Mouse (Mus musculus): Measurements from ENCODE around the gene Igfbp4.
A peak's percentile ranks its signal among the peaks of the same experiment; 100 is the strongest.

Igfbp4 gene

DNA sequence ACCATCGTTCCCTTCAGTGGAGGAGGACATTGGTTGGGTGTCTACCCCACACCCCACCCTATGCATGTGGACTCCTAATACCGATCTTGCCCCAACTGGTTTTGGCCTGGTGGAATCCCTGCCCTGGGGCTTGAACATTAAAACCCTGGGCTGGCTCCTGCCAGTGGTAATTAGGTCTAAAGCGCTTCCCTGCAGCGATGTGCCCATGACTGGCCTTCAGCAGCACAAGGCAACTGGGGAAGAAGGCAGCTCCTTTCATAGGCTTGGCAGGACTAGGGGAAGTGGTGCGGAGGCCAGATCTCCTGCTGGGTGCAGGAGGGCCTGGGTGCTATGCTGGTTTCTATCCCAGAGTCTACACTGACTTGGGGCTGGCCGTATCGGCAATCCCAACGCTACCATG lies 42.5 kb downstream of the Igfbp4 start:
- DNase-seq: no peak

GRCm38 (mm10) chr11:99084366-99084765 lies 43.3 kb downstream of the Igfbp4 start:
- no peak for DNase-seq

GRCm38 (mm10) chr11:99088486-99088885 lies 47.4 kb downstream of the Igfbp4 start:
- DNase-seq: no peak

DNA sequence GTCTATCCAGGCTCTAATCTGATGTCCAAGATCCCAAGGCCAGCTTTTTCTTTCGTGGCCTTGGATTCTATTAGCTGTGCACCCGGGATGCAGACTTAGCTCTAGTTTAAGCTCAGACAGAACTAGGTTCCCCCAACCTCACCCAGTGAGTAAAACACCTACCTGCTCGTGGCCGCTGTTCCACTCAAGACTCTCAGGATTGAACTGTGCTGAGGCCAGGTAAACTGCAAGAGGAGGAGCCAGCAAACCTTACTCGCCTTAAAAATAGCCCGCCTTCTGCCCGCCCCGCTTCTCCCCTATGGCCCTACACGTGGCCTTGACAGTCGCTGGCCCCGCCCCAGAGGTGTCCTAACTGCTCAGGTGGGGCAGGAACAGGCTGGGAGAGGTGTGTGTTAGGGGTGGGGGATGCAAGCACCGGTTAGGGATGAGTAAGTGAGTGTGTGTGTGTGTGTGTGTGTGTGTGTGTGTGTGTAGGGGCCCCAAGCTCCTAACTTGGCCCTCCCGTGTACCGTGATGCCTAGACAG lies 48.1 kb downstream of the Igfbp4 start, which contains the start of gene Tns4:
Gene Tns4 (minus strand): TSS at position 230 of the 525 bp plus-strand sequence.
- DNase-seq: no peak

GRCm38 (mm10) chr11:99090391-99090790 lies 49.3 kb downstream of the Igfbp4 start:
- DNase-seq: peak; percentile 35 to 36

DNA sequence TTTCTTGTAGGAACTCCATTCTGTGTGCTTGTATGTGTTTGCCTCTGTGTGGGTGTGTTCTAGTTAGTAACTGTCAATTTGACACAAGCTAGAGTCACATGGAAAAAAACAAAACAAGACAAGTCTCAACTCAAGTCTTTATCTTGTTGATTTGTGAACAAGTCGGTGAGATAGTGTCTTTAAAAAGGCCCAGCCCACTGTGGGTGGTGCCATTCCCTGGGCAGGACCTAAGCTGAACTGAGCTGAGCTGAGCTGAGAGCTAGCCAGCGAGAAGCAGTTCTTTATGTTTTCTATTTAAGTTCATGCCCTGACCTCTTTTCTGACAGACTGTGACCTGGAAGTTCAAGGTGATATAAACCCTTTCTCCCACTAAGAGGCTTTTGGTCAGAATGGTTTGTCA lies 50.6 kb downstream of the Igfbp4 start:
- no peak for DNase-seq

DNA sequence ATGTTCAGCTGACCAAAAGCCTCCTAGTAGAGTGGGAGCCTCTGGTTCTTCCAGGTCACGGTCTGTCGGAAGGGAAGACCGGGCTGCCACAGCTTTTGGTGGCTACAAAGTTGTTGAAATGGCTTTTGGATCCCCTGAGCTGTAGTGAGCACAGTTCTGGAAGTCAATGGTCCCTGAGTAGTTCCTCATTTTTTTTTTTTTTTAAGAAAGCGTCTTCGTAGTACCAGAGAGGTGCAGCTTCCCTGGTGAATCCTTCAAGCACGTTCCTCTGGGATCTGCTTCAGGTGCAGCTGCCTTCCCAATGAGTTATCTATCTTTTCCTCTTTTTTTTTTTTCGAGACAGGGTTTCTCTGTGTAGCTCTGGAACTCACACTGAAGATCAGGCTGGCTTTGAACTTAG lies 52.7 kb downstream of the Igfbp4 start:
- no peak for DNase-seq

DNA sequence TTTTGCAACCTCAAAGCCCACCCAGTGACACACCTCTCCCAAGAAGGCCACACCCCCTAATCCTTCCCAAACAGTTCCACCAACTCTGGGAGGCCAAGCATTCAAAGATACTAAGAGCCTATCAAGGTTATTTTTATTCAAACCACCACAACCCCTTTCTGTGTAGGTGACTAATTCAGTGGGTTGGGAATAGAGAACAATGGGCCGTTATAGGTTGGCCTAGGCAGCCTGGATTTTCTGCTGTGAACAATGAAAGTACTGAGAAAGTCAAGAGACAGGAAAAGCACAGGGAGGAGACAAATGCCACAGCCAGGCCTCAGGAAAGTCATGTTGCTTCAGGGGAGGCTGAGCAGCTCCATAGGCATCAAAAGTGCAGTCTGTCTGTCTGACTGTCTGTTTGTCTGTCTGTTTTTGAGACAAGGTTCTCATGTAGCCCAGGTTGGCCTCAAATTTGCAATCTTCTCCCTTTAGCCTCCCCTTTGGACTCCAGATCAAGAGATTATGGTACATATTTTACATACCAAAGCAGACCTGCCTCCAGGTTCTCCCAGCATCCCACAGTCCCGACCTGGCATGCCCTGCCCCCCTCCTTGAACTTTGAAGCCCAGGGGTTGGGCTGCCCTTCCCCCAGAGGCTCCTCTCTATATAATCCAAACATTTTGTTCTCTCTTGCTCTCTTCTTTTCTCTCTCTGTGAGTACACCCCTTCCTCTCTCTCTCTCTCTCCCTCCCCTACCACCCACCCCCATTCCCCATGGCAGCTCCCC lies 54.0 kb downstream of the Igfbp4 start:
- no peak for DNase-seq

DNA sequence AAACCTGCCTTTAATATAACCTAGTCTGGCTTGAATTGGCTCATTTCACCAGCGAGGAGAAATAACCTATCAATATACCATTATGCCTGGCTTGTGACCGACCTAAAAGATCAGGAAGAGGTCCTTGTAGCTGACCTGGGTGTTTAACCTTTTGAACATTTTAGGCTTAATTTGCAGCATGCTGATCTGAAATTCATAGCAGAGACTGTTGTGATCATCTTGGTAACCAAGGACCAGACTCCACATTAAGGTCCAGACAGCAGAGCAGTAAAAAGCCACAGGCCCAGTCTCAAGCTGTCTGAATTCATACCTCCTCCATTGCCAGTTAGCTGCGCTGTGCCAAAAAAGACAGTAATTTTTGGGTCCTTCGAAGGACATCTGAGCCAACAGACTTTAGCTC lies 54.7 kb downstream of the Igfbp4 start:
- no peak for DNase-seq

- DNase-seq: no peak
Observed at GRCm38 (mm10) chr11:99096417-99096816, 55.4 kb downstream of the Igfbp4 start.

DNA sequence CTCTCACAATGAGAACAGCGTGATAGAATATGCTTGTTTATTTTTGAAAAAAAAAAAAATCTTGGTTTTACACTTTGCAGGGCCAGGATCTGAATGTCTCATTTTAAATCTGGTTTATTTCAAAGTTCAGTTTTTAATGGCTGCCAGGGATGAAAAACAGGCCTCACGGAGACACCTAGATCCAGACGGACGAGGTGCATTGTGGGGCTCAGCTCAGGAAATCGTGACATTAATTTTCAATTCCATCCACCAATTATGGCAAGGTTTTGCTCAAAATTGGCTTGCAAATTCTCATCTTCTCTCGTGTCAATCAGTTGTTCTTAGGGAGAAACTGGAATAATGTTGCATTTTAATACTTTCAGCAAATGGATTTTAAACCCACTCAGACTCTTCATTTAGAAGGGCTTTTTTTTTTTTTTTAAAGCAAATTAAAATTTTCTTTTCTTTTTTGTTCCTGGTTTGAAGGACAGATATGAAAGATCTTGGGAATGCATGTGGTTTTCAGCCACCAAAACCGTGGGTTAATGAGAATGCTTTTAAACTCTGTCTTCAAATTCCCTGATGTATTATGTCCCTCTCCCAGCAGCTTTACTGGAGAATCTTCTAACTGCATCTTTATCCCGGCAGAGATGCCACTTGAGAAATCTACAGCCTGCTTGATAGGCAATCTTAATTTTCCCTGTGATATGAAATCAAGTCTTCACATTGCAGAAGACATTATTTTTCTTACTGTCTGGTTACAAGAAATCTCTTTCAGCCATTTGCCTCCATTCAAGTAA lies 56.1 kb downstream of the Igfbp4 start:
- no peak for DNase-seq

GRCm38 (mm10) chr11:99098924-99099323 lies 57.9 kb downstream of the Igfbp4 start:
- DNase-seq: no peak

DNA sequence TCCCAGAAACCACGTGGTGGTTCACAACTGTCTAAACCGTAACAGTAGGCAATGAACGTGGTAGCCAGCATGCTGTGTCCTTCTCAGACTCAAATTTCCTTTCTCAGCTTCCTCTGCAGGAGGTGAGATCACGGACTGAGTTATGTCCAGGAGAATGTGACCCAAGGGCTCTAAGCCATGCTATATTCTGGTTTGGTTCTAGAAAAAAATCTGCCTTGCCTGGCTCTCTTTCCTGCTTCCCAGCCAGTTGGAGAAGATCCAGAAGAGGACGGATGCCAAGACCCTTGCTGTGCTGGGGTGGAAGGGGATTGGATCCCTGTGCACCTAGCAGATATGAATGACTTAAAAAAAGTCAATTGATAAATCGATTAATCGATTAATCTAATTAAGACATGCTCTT lies 58.5 kb downstream of the Igfbp4 start:
- no peak for DNase-seq

GRCm38 (mm10) chr11:99100215-99100614 lies 59.2 kb downstream of the Igfbp4 start:
- DNase-seq: no peak

DNA sequence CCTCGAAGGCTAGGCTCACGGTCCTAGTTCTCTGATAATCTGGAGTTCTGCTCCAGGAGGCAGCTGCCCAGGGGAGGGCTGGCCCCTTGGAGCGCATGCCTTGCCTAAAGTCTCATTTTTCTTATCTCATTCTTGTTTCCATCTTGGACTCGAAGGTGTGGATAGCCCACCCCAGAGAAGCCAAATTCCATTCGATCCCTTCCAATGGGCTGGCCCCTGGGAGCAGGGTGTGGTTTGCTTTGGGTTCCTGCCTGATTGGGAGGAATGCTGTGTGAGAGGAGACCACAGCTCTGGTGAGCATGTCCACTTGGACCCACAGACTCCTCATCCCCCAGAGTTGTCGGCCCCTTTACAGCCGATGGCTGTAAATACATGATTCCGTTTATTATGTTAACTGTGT lies 60.6 kb downstream of the Igfbp4 start:
- no peak for DNase-seq

DNA sequence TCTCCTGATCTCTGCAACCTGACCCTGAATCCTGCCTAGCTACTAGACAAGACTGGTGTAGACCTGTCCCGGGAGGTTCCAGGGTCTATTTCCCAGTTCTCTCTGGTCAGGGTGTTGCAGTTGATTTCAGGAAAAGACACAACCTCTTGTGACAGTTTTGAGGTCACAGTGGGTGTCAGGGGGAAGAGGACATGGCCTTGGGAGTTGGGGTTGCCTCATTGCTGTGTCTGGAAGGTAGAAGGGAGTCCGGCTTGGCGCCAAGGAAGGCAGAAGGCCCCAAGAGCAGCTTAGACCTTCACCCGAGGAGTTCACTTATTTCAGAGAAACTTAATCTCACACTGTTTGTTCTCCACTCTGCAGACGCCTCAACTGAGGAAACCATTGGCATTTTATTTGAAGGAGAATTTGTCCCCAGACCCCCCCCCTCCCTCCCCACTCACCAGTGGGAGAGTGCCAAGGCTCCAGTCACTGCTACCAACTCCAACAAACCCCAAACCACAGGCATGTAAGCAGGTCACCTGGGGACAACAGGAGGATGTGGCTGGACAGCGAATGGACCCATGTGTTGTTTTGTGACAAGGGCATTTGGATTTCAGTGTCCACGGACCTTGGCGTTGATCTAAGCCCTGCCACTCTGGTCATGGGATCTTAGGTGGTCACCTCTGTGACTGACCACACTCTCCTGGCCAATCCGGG lies 61.7 kb downstream of the Igfbp4 start:
- no peak for DNase-seq

Measured in thymus, postnatal 36 days (tissue).